Mouse (Mus musculus) midbrain, embryonic 12.5 days (tissue): Measurements from ENCODE around the gene Pecam1. TPM values are rescaled to one million over a fixed set of nuclear protein-coding genes. Genes with fewer than 3 reads are reported as not detected.
"Not testable (repeated sequence)": the region's sequence is repeated elsewhere in the genome, so short reads cannot be mapped to it uniquely, and the experiment has no call there.

Experiments used
- ATAC-seq: fragments of 200-750 bp; cut with Nextera tagmentation; 2 replicates; pipeline ENCODE4 v1.8.0; 2017; ENCODE audit warnings: low read depth, moderate TSS enrichment, moderate library complexity; ENCODE audit not compliant: low FRiP score
- H3K27ac ChIP-seq: fragments of 300-500 bp; sonication (generic); replicated peaks from 2 replicates; pipeline ENCODE4 v1.5.1; 2016; ENCODE audit warnings: mild to moderate bottlenecking
- H3K27me3 ChIP-seq: fragments of 300-500 bp; sonication (generic); 2 replicates; pipeline ENCODE4 v1.6.1; 2016; ENCODE audit warnings: mild to moderate bottlenecking
- H3K36me3 ChIP-seq: fragments of 300-500 bp; sonication (generic); 2 replicates; pipeline ENCODE4 v1.6.1; 2016
- H3K4me1 ChIP-seq: fragments of 300-500 bp; sonication (generic); 2 replicates; pipeline ENCODE4 v1.6.1; 2016
- H3K4me2 ChIP-seq: fragments of 300-500 bp; sonication (generic); replicated peaks from 2 replicates; pipeline ENCODE4 v1.6.1; 2016; ENCODE audit warnings: mild to moderate bottlenecking, moderate library complexity
- H3K4me3 ChIP-seq: fragments of 300-500 bp; sonication (generic); 2 replicates; pipeline ENCODE4 v1.5.1; 2016; ENCODE audit warnings: mild to moderate bottlenecking
- H3K9ac ChIP-seq: fragments of 300-500 bp; sonication (generic); replicated peaks from 2 replicates; pipeline ENCODE4 v1.6.1; 2016; ENCODE audit warnings: mild to moderate bottlenecking, moderate library complexity
- H3K9me3 ChIP-seq: fragments of 300-500 bp; sonication (generic); 2 replicates; pipeline ENCODE4 v1.6.1; 2016; ENCODE audit warnings: mild to moderate bottlenecking
- WGBS: fragments of 180-500 bp; shearing (Covaris S2); methylation state at CpG from one replicate; pipeline ENCODE4 v1.1.7; 2016; 5-methylcytosine and 5-hydroxymethylcytosine counted together
- polyA plus RNA-seq: library from polyadenylated mRNA; unstranded; fragments of >200 nt; fragmentation: Nextera tagmentation; extraction: Ambion mirVana; gene quantifications from 2 replicates; pipeline ENCODE4 v1.2.1, GENCODE M21; 2016

The Pecam1 gene
- polyA plus RNA-seq, 1 experiment from 2014 or later = 19.4 TPM

DNA sequence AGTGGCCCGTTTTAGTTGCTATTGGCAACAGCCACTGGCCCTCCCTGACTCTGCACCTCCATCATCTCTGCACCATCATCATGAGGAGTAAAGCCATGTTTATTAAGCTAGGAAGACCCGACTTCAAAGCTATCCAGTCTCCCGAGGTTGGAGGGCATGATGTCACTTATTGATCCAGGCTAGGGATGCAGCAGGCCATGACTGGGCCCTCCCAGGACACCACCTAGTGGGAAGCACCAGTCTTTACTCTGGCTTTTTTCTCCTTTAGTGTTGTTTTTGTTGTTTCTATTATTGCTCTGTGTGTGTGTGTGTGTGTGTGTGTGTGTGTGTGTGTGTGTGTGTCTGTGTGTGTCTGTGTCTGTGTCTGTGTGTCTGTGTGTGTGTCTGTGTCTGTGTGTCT lies 124.9 kb downstream of the Pecam1 start:
- 38% methylated on average over 3 of the region's 3 CpGs for WGBS

GRCm38 (mm10) chr11:106623629-106624028 lies 126.8 kb downstream of the Pecam1 start:
- H3K9me3 ChIP-seq = no peaks in the 10 kb centered on the region
- 75% methylated on average over 2 of the region's 2 CpGs for WGBS
- H3K4me1 ChIP-seq = 0 out of 2 replicates have a peak, but pooled peaks cover 3% of the 10 kb centered on the region

More for the DNA sequence above, 124.9 kb downstream of the Pecam1 start:
- no peak for ATAC-seq
- Histone ChIP-seq H3K4me2 (no peak overlapping the region), H3K27me3 (no peaks in the 10 kb centered on the region), H3K4me1 (0 out of 2 replicates have a peak, but pooled peaks cover 3% of the 10 kb centered on the region), H3K36me3 (no peaks in the 10 kb centered on the region), H3K27ac (no peak overlapping the region), H3K9ac (no peak overlapping the region), H3K4me3 (no peak overlapping the region), H3K9me3 (no peaks in the 10 kb centered on the region)

GRCm38 (mm10) chr11:106622056-106622455 lies 128.4 kb downstream of the Pecam1 start:
- Histone ChIP-seq H3K9me3 (no peaks in the 10 kb centered on the region), H3K9ac (no peak overlapping the region), H3K4me2 (no peak overlapping the region), H3K4me3 (no peak overlapping the region), H3K27me3 (no peaks in the 10 kb centered on the region), H3K36me3 (no peaks in the 10 kb centered on the region), H3K4me1 (0 out of 2 replicates have a peak, but pooled peaks cover 3% of the 10 kb centered on the region), H3K27ac (no peak overlapping the region)
- WGBS = 88% methylated on average over 8 of the region's 8 CpGs
- no peak for ATAC-seq

More at GRCm38 (mm10) chr11:106623629-106624028, 126.8 kb downstream of the Pecam1 start:
- Histone ChIP-seq H3K4me2 (no peak overlapping the region), H3K27me3 (no peaks in the 10 kb centered on the region), H3K9ac (no peak overlapping the region), H3K36me3 (no peaks in the 10 kb centered on the region), H3K4me3 (no peak overlapping the region), H3K27ac (no peak overlapping the region)
- ATAC-seq = no peak

- H3K9me3 ChIP-seq, H3K27ac ChIP-seq, H3K4me2 ChIP-seq, H3K36me3 ChIP-seq, H3K4me3 ChIP-seq, H3K4me1 ChIP-seq, H3K9ac ChIP-seq, H3K27me3 ChIP-seq, ATAC-seq: not testable (repeated sequence)
- 78% methylated on average over 4 of the region's 4 CpGs for WGBS
These were observed 131.7 kb downstream of the Pecam1 start for GRCm38 (mm10) chr11:106618768-106619167.

DNA sequence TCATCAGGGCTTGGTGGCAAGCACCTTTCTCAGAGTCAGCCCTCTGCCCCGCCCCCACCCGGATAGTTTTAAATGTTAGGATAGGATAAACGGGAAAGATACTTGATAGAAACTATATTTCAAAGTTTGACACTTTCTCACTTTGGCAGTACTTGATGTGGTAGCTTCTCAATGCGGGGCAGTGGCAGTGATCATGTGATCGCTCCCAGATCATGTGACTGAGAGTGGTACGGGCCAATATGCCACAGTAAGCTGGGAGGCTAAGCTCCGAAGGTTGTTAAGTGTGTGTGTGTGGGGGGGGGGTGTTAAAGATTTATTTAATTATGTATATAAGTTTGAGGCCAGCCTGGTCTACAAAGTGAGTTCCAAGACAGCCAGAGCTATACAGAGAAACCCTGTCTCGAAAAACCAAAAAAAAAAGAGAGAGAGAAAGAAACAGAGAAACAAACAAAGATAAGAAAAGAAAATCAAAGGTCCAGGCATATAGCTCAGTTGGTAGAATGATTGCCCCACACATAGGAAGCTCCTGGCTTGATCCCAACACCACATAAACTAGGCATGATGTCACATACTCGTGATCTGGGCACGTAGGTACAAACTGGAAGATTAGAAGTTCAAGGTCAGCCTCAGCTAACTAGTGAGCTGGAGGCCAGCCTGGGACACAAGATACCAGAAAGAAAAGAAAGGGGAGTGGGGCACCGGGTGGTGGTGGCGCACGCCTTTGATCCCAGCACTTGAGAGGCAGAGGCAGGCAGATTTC lies 132.4 kb downstream of the Pecam1 start:
- no peaks in the 10 kb centered on the region for H3K36me3 ChIP-seq
- no peak for ATAC-seq
- no peaks in the 10 kb centered on the region for H3K27me3 ChIP-seq
- H3K4me1 ChIP-seq = 0 out of 2 replicates have a peak, but pooled peaks cover 4% of the 10 kb centered on the region
- WGBS = 88% methylated on average over 13 of the region's 13 CpGs
- no peak overlapping the region for H3K4me2 ChIP-seq
- H3K27ac ChIP-seq = no peak overlapping the region
- H3K9ac ChIP-seq = no peak overlapping the region
- H3K4me3 ChIP-seq = no peak overlapping the region
- H3K9me3 ChIP-seq = no peaks in the 10 kb centered on the region

GRCm38 (mm10) chr11:106615561-106615960 lies 134.9 kb downstream of the Pecam1 start:
- H3K36me3 ChIP-seq = no peaks in the 10 kb centered on the region
- WGBS = 87% methylated on average over 4 of the region's 4 CpGs
- ATAC-seq = no peak

DNA sequence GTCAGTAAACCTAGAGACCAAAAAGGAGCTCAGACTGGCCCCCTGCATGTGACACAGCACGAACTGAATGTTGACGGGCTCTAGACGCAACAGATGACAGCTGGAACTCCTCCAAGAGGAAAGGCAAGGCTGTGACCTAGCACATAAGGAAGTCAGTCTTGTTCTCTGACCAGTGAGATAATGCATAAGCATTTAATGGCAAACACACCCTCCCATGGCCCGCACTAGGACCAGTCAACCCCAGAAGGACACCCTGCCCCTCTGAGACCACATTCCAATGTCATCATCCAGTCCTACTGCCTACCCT lies 136.1 kb downstream of the Pecam1 start:
- Histone ChIP-seq H3K9ac (no peak overlapping the region), H3K27ac (no peak overlapping the region), H3K36me3 (no peaks in the 10 kb centered on the region), H3K27me3 (peaks cover 9% of the 10 kb centered on the region; the same call in 1 of the 2 replicates), H3K4me3 (no peak overlapping the region), H3K4me1 (peaks cover 16% of the 10 kb centered on the region), H3K4me2 (no peak overlapping the region), H3K9me3 (no peaks in the 10 kb centered on the region)
- WGBS = 93% methylated on average over 4 of the region's 4 CpGs
- ATAC-seq = no peak

More at GRCm38 (mm10) chr11:106615561-106615960, 134.9 kb downstream of the Pecam1 start:
- H3K4me3 ChIP-seq = no peak overlapping the region
- H3K27ac ChIP-seq = no peak overlapping the region
- H3K4me2 ChIP-seq = no peak overlapping the region
- H3K9ac ChIP-seq = no peak overlapping the region
- H3K9me3 ChIP-seq = no peaks in the 10 kb centered on the region
- H3K4me1 ChIP-seq = peaks cover 14% of the 10 kb centered on the region
- H3K27me3 ChIP-seq = peaks cover 9% of the 10 kb centered on the region; the same call in 1 of the 2 replicates

GRCm38 (mm10) chr11:106613638-106614338 lies 136.6 kb downstream of the Pecam1 start:
- peak overlapping the region; percentile 89 for H3K9ac ChIP-seq
- H3K9me3 ChIP-seq = no peaks in the 10 kb centered on the region
- H3K36me3 ChIP-seq = no peaks in the 10 kb centered on the region
- H3K4me3 ChIP-seq = peak overlapping the region; percentile 98
- peak overlapping the region; percentile 87 for H3K4me2 ChIP-seq
- ATAC-seq = no peak
- peaks cover 9% of the 10 kb centered on the region; the same call in 1 of the 2 replicates for H3K27me3 ChIP-seq
- WGBS = 56% methylated on average over 15 of the region's 15 CpGs
- H3K4me1 ChIP-seq = peaks cover 16% of the 10 kb centered on the region
- H3K27ac ChIP-seq = no peak overlapping the region

- under 1% methylated on average over 30 of the region's 45 CpGs for WGBS
- Histone ChIP-seq H3K9me3 (no peaks in the 10 kb centered on the region), H3K4me2 (peak within 1 kb of the TSS; percentile 87), H3K27me3 (peaks cover 9% of the 10 kb centered on the region; the same call in 1 of the 2 replicates), H3K4me3 (peak within 1 kb of the TSS; percentile 98), H3K27ac (peak within 1 kb of the TSS; percentile 76), H3K36me3 (no peaks in the 10 kb centered on the region), H3K4me1 (peaks cover 16% of the 10 kb centered on the region), H3K9ac (peak within 1 kb of the TSS; percentile 89)
- peak; percentile 97 for ATAC-seq
These were observed 137.3 kb downstream of the Pecam1 start, which contains the start of gene Tex2 for GRCm38 (mm10) chr11:106612961-106613637. Gene Tex2 (minus strand): TSS chr11:106613423.

- WGBS = under 1% methylated on average over 53 of the region's 67 CpGs
- peak overlapping the region; percentile 87 for H3K4me2 ChIP-seq
- peaks cover 16% of the 10 kb centered on the region for H3K4me1 ChIP-seq
- peak overlapping the region; percentile 89 for H3K9ac ChIP-seq
- ATAC-seq = peak; percentile 25; the same call in 1 of the 2 replicates
- no peaks in the 10 kb centered on the region for H3K9me3 ChIP-seq
- H3K27ac ChIP-seq = peak overlapping the region; percentile 76
- peak overlapping the region; percentile 98 for H3K4me3 ChIP-seq
- no peaks in the 10 kb centered on the region for H3K36me3 ChIP-seq
- peaks cover 9% of the 10 kb centered on the region; the same call in 1 of the 2 replicates for H3K27me3 ChIP-seq
These were observed 138.0 kb downstream of the Pecam1 start for GRCm38 (mm10) chr11:106612209-106612960.

GRCm38 (mm10) chr11:106609731-106610130 lies 140.7 kb downstream of the Pecam1 start:
- no peaks in the 10 kb centered on the region for H3K9me3 ChIP-seq
- peaks cover 19% of the 10 kb centered on the region for H3K4me1 ChIP-seq
- ATAC-seq = no peak
- WGBS = 76% methylated on average over 8 of the region's 8 CpGs
- H3K36me3 ChIP-seq = no peaks in the 10 kb centered on the region
- no peak overlapping the region for H3K9ac ChIP-seq
- H3K4me2 ChIP-seq = no peak overlapping the region
- no peak overlapping the region for H3K4me3 ChIP-seq
- peaks cover 9% of the 10 kb centered on the region; the same call in 1 of the 2 replicates for H3K27me3 ChIP-seq
- no peak overlapping the region for H3K27ac ChIP-seq
